Mouse (Mus musculus) MEL (cell line): ENCODE measurements around the gene Tom1l2. TPM values are rescaled to one million over a fixed set of nuclear protein-coding genes. Genes with fewer than 3 reads are reported as not detected.

Source experiments
- DNase-seq: peaks from one replicate; pipeline ENCODE4 v3.0.0; 2011; ENCODE audit warnings: low read depth, low spot score
- H3K27ac ChIP-seq: 2 replicates; pipeline ENCODE4 v1.5.1; 2012; ENCODE audit warnings: low read depth, mild to moderate bottlenecking, control low read depth, low read length, moderate library complexity; ENCODE audit not compliant: control insufficient read depth
- H3K27me3 ChIP-seq, 2 experiments: fragments of 150-350 bp in 1 of 2; sonication (generic) in 1 of 2; 2 replicates each; pipeline ENCODE4 v1.6.1; 2012; ENCODE audit warnings: low read length in 2 of 2, mild to moderate bottlenecking in 2 of 2, improper control_type of control experiment in 1 of 2, moderate library complexity in 1 of 2; ENCODE audit not compliant: insufficient read depth in 2 of 2, control insufficient read depth in 1 of 2
- H3K36me3 ChIP-seq, 2 experiments: 2 replicates each; pipeline ENCODE4 v1.6.1; 2012 to 2014; ENCODE audit warnings: low read length in 2 of 2, improper control_type of control experiment in 1 of 2, inconsistent platforms in 1 of 2, mild to moderate bottlenecking in 1 of 2; ENCODE audit not compliant: insufficient read depth in 2 of 2, control insufficient read depth in 1 of 2
- H3K4me1 ChIP-seq, 2 experiments: fragments of 150-350 bp in 1 of 2; sonication (generic) in 1 of 2; 2 replicates each; pipeline ENCODE4 v1.6.1; 2012; ENCODE audit warnings: low read length in 2 of 2, improper control_type of control experiment in 1 of 2, mild to moderate bottlenecking in 1 of 2; ENCODE audit not compliant: insufficient read depth in 2 of 2, control insufficient read depth in 1 of 2
- H3K4me3 ChIP-seq, 2 experiments: fragments of 150-350 bp in 1 of 2; sonication (generic) in 1 of 2; 2 replicates each; pipeline ENCODE4 v1.5.1; 2012; ENCODE audit warnings: low read depth in 2 of 2, low read length in 2 of 2, mild to moderate bottlenecking in 2 of 2, moderate library complexity in 2 of 2, control low read depth in 1 of 2, improper control_type of control experiment in 1 of 2; ENCODE audit not compliant: control insufficient read depth in 1 of 2, insufficient read depth in 1 of 2
- H3K79me2 ChIP-seq: 2 replicates; pipeline ENCODE4 v1.6.1; 2012; ENCODE audit warnings: mild to moderate bottlenecking, low read length, moderate library complexity; ENCODE audit not compliant: control insufficient read depth, poor library complexity, insufficient read depth
- H3K9ac ChIP-seq: 2 replicates; pipeline ENCODE4 v1.6.1; 2012; ENCODE audit warnings: low read depth, mild to moderate bottlenecking, control low read depth, low read length, moderate library complexity; ENCODE audit not compliant: control insufficient read depth, poor library complexity, severe bottlenecking
- H3K9me3 ChIP-seq: fragments of 150-350 bp; sonication (generic); replicated peaks from 2 replicates; pipeline ENCODE4 v1.6.1; 2012; ENCODE audit warnings: mild to moderate bottlenecking, low read length, improper control_type of control experiment, moderate library complexity; ENCODE audit not compliant: insufficient read depth
- BHLHE40 ChIP-seq: IDR thresholded peaks from 2 replicates; pipeline ENCODE4 v1.6.1; 2012; ENCODE audit warnings: low read depth, mild to moderate bottlenecking, inconsistent platforms, low read length, improper control_type of control experiment, borderline replicate concordance
- CHD1 ChIP-seq: IDR thresholded peaks from 2 replicates; pipeline ENCODE4 v1.6.1; 2012; ENCODE audit warnings: low read depth, mild to moderate bottlenecking, inconsistent platforms, low read length, improper control_type of control experiment
- CTCF ChIP-seq, 3 experiments: IDR thresholded peaks in 2 of 3; conservative IDR thresholded peaks in 1 of 3; 2 replicates each; pipeline ENCODE4 v1.5.1; 2011 to 2012; ENCODE audit warnings: low read length in 3 of 3, low read depth in 2 of 3, mild to moderate bottlenecking in 2 of 3, improper control_type of control experiment in 1 of 3, inconsistent platforms in 1 of 3, mixed read lengths in 1 of 3, moderate library complexity in 1 of 3; ENCODE audit not compliant: control insufficient read depth in 1 of 3, insufficient read depth in 1 of 3, poor library complexity in 1 of 3, severe bottlenecking in 1 of 3
- EP300 ChIP-seq, 2 experiments: IDR thresholded peaks; 2 replicates each; pipeline ENCODE4 v1.6.1; 2011; ENCODE audit warnings: improper control_type of control experiment in 2 of 2, low read length in 2 of 2, low read depth in 1 of 2, mild to moderate bottlenecking in 1 of 2
- ETS1 ChIP-seq: IDR thresholded peaks from 2 replicates; pipeline ENCODE4 v1.6.1; 2012; ENCODE audit warnings: low read depth, mild to moderate bottlenecking, inconsistent platforms, low read length, improper control_type of control experiment, moderate library complexity
- GATA1 ChIP-seq: IDR thresholded peaks from 2 replicates; pipeline ENCODE4 v1.6.1; 2011; ENCODE audit warnings: low read depth, low read length, improper control_type of control experiment
- MAZ ChIP-seq: IDR thresholded peaks from 2 replicates; pipeline ENCODE4 v1.6.1; 2012; ENCODE audit warnings: low read depth, mild to moderate bottlenecking, inconsistent platforms, low read length, improper control_type of control experiment
- MEF2A ChIP-seq: IDR thresholded peaks from 2 replicates; pipeline ENCODE4 v1.6.1; 2014; ENCODE audit warnings: low read depth, mild to moderate bottlenecking, inconsistent platforms, low read length, improper control_type of control experiment; ENCODE audit not compliant: poor library complexity, insufficient replicate concordance, severe bottlenecking; ENCODE audit errors: extremely low read depth
- MXI1 ChIP-seq: IDR thresholded peaks from 2 replicates; pipeline ENCODE4 v1.6.1; 2011; ENCODE audit warnings: mild to moderate bottlenecking, low read depth, low read length, improper control_type of control experiment
- MYB ChIP-seq: IDR thresholded peaks from 2 replicates; pipeline ENCODE4 v1.6.1; 2011; ENCODE audit warnings: mild to moderate bottlenecking, low read depth, low read length, improper control_type of control experiment
- NELFE ChIP-seq: IDR thresholded peaks from 2 replicates; pipeline ENCODE4 v1.6.1; 2011; ENCODE audit warnings: low read depth, low read length, improper control_type of control experiment
- NRF1 ChIP-seq: IDR thresholded peaks from 2 replicates; pipeline ENCODE4 v1.6.1; 2014; ENCODE audit warnings: low read depth, mild to moderate bottlenecking, inconsistent platforms, low read length, improper control_type of control experiment, moderate library complexity; ENCODE audit not compliant: poor library complexity, insufficient read depth, severe bottlenecking
- POLR2A ChIP-seq, 2 experiments: IDR thresholded peaks; 2 replicates each; pipeline ENCODE4 v1.6.1; 2011 to 2012; ENCODE audit warnings: low read length in 2 of 2, mild to moderate bottlenecking in 2 of 2, control low read depth in 1 of 2, improper control_type of control experiment in 1 of 2, low read depth in 1 of 2, moderate library complexity in 1 of 2; ENCODE audit not compliant: control insufficient read depth in 1 of 2, insufficient read depth in 1 of 2, poor library complexity in 1 of 2
- POLR2AphosphoS5 ChIP-seq: IDR thresholded peaks from 2 replicates; pipeline ENCODE4 v1.6.1; 2012; ENCODE audit warnings: low read depth, borderline replicate concordance, mild to moderate bottlenecking, inconsistent platforms, low read length, moderate library complexity, mixed read lengths
- SMC3 ChIP-seq: IDR thresholded peaks from 2 replicates; pipeline ENCODE4 v1.6.1; 2011; ENCODE audit warnings: low read depth, low read length, improper control_type of control experiment
- TAL1 ChIP-seq: IDR thresholded peaks from 2 replicates; pipeline ENCODE4 v1.6.1; 2012; ENCODE audit warnings: mild to moderate bottlenecking, inconsistent platforms, low read length, moderate library complexity, mixed read lengths
- TBP ChIP-seq: IDR thresholded peaks from 2 replicates; pipeline ENCODE4 v1.8.0; 2011; ENCODE audit warnings: low read depth, low read length, improper control_type of control experiment
- TCF12 ChIP-seq: IDR thresholded peaks from 2 replicates; pipeline ENCODE4 v1.6.1; 2014; ENCODE audit warnings: low read depth, mild to moderate bottlenecking, inconsistent platforms, low read length, improper control_type of control experiment, moderate library complexity
- ZC3H11A ChIP-seq: IDR thresholded peaks from 2 replicates; pipeline ENCODE4 v1.6.1; 2012; ENCODE audit warnings: low read depth, mild to moderate bottlenecking, inconsistent platforms, low read length, improper control_type of control experiment
- ZKSCAN1 ChIP-seq: IDR thresholded peaks from 2 replicates; pipeline ENCODE4 v1.6.1; 2012; ENCODE audit warnings: low read depth, mild to moderate bottlenecking, inconsistent platforms, low read length, improper control_type of control experiment, moderate library complexity
- polyA plus RNA-seq, 2 experiments: library from polyadenylated mRNA; stranded (reverse) in 1 of 2; unstranded in 1 of 2; fragments of >175 nt in 1 of 2; fragments of >200 nt in 1 of 2; gene quantifications; 2 replicates each; pipeline versions ENCODE4 v1.2.1 to v1.2.4; 2012; ENCODE audit warnings: low replicate concordance in 2 of 2, low read depth in 1 of 2; ENCODE audit not compliant: insufficient read length in 2 of 2, insufficient read depth in 1 of 2, missing spikeins in 1 of 2
- total RNA-seq: library from RNA; depleted of rRNA; stranded (reverse); fragments of 300-350 nt; gene quantifications from 2 replicates; pipeline ENCODE4 v1.2.3, GENCODE M21; 2012

The Tom1l2 gene
- total and polyA plus RNA-seq, 3 experiments = 6.8 to 12.2 TPM; not detected in 1

- Histone ChIP-seq H3K27me3 (no peaks in the 10 kb centered on the region), H3K9me3 (no peaks in the 10 kb centered on the region), H3K36me3 (no peaks in the 10 kb centered on the region), H3K4me3 (no peak overlapping the region), H3K4me1 (no peaks in the 10 kb centered on the region), H3K9ac (no peak overlapping the region), H3K27ac (no peak overlapping the region), H3K79me2 (no peaks in the 10 kb centered on the region)
- TF ChIP-seq MXI1 (no peak), ETS1 (no peak), TBP (no peak), TCF12 (no peak), GATA1 (no peak)
- DNase-seq = peak; percentile 39
Measured at GRCm38 (mm10) chr11:60294630-60295313, 57.9 kb downstream of the Tom1l2 start.

DNA sequence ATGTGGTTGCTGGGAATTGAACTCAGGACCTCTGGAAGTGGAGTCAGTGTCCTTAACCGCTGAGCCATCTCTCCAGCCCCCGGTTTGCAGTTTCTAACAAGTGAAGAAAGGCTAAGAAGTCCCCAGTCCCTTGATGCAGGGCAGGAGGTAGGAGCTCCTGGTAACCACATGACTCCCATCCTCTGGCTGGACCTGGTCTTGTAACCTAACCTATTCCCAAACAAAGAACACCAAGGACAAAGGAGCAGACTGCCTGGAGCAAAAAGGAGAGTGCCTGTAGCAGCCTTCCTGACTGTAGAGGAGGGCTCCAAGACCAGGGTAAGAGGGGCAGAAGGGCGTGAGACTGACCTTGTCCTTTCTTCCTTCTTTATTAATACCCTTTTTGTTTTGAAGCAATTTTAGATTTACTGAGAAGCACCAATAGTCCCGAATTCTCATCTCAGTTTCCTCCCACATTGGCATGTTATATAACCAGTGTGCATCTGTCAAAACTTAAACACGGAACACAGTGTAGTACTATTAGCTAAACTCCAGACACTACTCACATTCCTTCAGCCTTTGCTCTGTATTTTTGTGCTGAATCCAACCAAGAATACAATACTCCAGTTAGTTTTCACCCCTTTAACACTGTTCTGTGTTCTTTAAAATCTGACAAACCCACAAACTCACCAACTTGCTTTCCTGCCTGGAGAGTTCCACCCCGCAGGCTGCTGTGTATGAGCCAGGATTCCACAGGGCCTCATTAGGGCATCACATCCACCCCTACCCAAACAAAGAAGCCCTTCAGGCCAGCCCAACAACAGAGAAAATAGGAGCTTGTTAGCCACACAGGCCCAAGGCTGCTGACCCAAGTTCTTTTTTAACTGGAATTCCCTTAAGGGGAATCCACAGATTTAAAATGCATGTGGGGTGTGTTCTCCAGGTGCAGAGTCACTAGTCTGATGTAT, 58.7 kb downstream of the Tom1l2 start:
- Histone ChIP-seq H3K36me3 (no peaks in the 10 kb centered on the region), H3K27ac (no peak overlapping the region), H3K4me1 (no peaks in the 10 kb centered on the region), H3K79me2 (no peaks in the 10 kb centered on the region), H3K9ac (no peak overlapping the region)
- no peak for TF ChIP-seq CHD1
- TF ChIP-seq POLR2A (IDR thresholded peaks at IDR 0.05; ENCODE audit: control insufficient read depth in 1 of 2, insufficient read depth in 1 of 2, low read depth in 1 of 2, low read length in 2 of 2, poor library complexity in 1 of 2) = no peak
- TF ChIP-seq EP300 (IDR thresholded peaks at IDR 0.05; ENCODE audit: low read depth in 1 of 2, low read length in 2 of 2) = no peak
- no peak for TF ChIP-seq CTCF (IDR thresholded peaks at IDR 0.05 in 2 of 3, conservative IDR thresholded peaks at IDR 0.05 in 1 of 3; ENCODE audit: control insufficient read depth in 1 of 3, insufficient read depth in 1 of 3, low read depth in 2 of 3, low read length in 3 of 3, poor library complexity in 1 of 3, severe bottlenecking in 1 of 3)
- no peak for TF ChIP-seq ZKSCAN1
- TF ChIP-seq POLR2AphosphoS5 = no peak
- no peak for TF ChIP-seq TBP
- no peak for TF ChIP-seq MXI1
- no peak for TF ChIP-seq ZC3H11A
- TF ChIP-seq SMC3 = no peak
- no peak for TF ChIP-seq BHLHE40
- no peak for TF ChIP-seq TAL1
- no peak for TF ChIP-seq MEF2A
- TF ChIP-seq NELFE = no peak
- no peak for TF ChIP-seq NRF1
- no peak for TF ChIP-seq MYB
- TF ChIP-seq MAZ = no peak
- TF ChIP-seq, all 39 proteins: peak for 0
- no peak overlapping the region for H3K4me3 ChIP-seq
- H3K9me3 ChIP-seq = no peaks in the 10 kb centered on the region
- no peak for DNase-seq
- H3K27me3 ChIP-seq = no peaks in the 10 kb centered on the region
